Mouse (Mus musculus) intestine, embryonic 15.5 days (tissue): ENCODE measurements at regions not wholly inside any gene's neighbourhood (a gene's known extent, or its start where the extent isn't known, plus 50 kb on each side); places are given as distances from the start of the nearest gene placed in this dataset.

Source experiments
- ATAC-seq: fragments of 200-750 bp; cut with Nextera tagmentation; 2 replicates; pipeline ENCODE4 v1.8.0; 2017; ENCODE audit warnings: moderate TSS enrichment, moderate library complexity
- H3K27ac ChIP-seq: fragments of 300-500 bp; sonication (generic); 2 replicates; pipeline ENCODE4 v1.5.1; 2015; ENCODE audit warnings: mild to moderate bottlenecking, inconsistent platforms
- H3K27me3 ChIP-seq: fragments of 300-500 bp; sonication (generic); replicated peaks from 2 replicates; pipeline ENCODE4 v1.6.1; 2015; ENCODE audit warnings: inconsistent platforms
- H3K36me3 ChIP-seq: fragments of 300-500 bp; sonication (generic); 2 replicates; pipeline ENCODE4 v1.6.1; 2015; ENCODE audit warnings: inconsistent platforms
- H3K4me1 ChIP-seq: fragments of 300-500 bp; sonication (generic); replicated peaks from 2 replicates; pipeline ENCODE4 v1.6.1; 2015; ENCODE audit warnings: inconsistent platforms
- H3K4me2 ChIP-seq: fragments of 300-500 bp; sonication (generic); replicated peaks from 2 replicates; pipeline ENCODE4 v1.6.1; 2015; ENCODE audit warnings: mild to moderate bottlenecking, inconsistent platforms
- H3K4me3 ChIP-seq: fragments of 300-500 bp; sonication (generic); replicated peaks from 2 replicates; pipeline ENCODE4 v1.5.1; 2015; ENCODE audit warnings: inconsistent platforms
- H3K9ac ChIP-seq: fragments of 300-500 bp; sonication (generic); 2 replicates; pipeline ENCODE4 v1.6.1; 2015; ENCODE audit warnings: inconsistent platforms
- H3K9me3 ChIP-seq: fragments of 300-500 bp; sonication (generic); 2 replicates; pipeline ENCODE4 v1.6.1; 2016; ENCODE audit warnings: inconsistent platforms
- WGBS: fragments of 180-500 bp; shearing (Covaris S2); methylation state at CpG from one replicate; pipeline ENCODE4 v1.1.7; 2015; 5-methylcytosine and 5-hydroxymethylcytosine counted together

GRCm38 (mm10) chr13:59393231-59393938 lies 191.6 kb downstream of the Agtpbp1 start:
- Histone ChIP-seq H3K4me1 (no peaks in the 10 kb centered on the region), H3K27ac (no peak overlapping the region), H3K36me3 (no peaks in the 10 kb centered on the region), H3K4me3 (no peak overlapping the region), H3K4me2 (no peak overlapping the region), H3K9me3 (no peaks in the 10 kb centered on the region), H3K9ac (no peak overlapping the region), H3K27me3 (no peaks in the 10 kb centered on the region)
- ATAC-seq: no peak
- 78% methylated on average over 12 of the region's 12 CpGs for WGBS

GRCm38 (mm10) chr13:59392828-59393227 lies 192.2 kb downstream of the Agtpbp1 start:
- Histone ChIP-seq H3K9me3 (no peaks in the 10 kb centered on the region), H3K36me3 (no peaks in the 10 kb centered on the region), H3K4me1 (no peaks in the 10 kb centered on the region), H3K4me3 (no peak overlapping the region), H3K4me2 (no peak overlapping the region), H3K27me3 (no peaks in the 10 kb centered on the region), H3K9ac (no peak overlapping the region), H3K27ac (no peak overlapping the region)
- ATAC-seq: no peak
- WGBS: 81% methylated on average over 4 of the region's 4 CpGs

GRCm38 (mm10) chr13:59387627-59388325 lies 197.3 kb downstream of the Agtpbp1 start:
- Histone ChIP-seq H3K9ac (no peak overlapping the region), H3K4me3 (no peak overlapping the region), H3K36me3 (no peaks in the 10 kb centered on the region), H3K9me3 (no peaks in the 10 kb centered on the region), H3K27me3 (no peaks in the 10 kb centered on the region), H3K27ac (no peak overlapping the region), H3K4me1 (no peaks in the 10 kb centered on the region), H3K4me2 (no peak overlapping the region)
- WGBS: 66% methylated on average over 14 of the region's 14 CpGs
- ATAC-seq: no peak

- Histone ChIP-seq H3K27ac (no peak overlapping the region), H3K9me3 (no peaks in the 10 kb centered on the region), H3K4me1 (no peaks in the 10 kb centered on the region), H3K27me3 (no peaks in the 10 kb centered on the region), H3K9ac (no peak overlapping the region), H3K36me3 (no peaks in the 10 kb centered on the region), H3K4me2 (no peak overlapping the region), H3K4me3 (no peak overlapping the region)
- no peak for ATAC-seq
- WGBS: 81% methylated on average over 7 of the region's 7 CpGs
These were observed 198.0 kb downstream of the Agtpbp1 start for GRCm38 (mm10) chr13:59386935-59387540.

GRCm38 (mm10) chr13:59385824-59386223 lies 199.2 kb downstream of the Agtpbp1 start:
- Histone ChIP-seq H3K4me3 (no peak overlapping the region), H3K27me3 (no peaks in the 10 kb centered on the region), H3K27ac (no peak overlapping the region), H3K4me2 (no peak overlapping the region), H3K4me1 (no peaks in the 10 kb centered on the region), H3K36me3 (no peaks in the 10 kb centered on the region), H3K9me3 (no peaks in the 10 kb centered on the region), H3K9ac (no peak overlapping the region)
- 56% methylated on average over 6 of the region's 6 CpGs for WGBS
- no peak for ATAC-seq

- no peak overlapping the region for H3K27ac ChIP-seq
- no peaks in the 10 kb centered on the region for H3K9me3 ChIP-seq
- H3K4me3 ChIP-seq: no peak overlapping the region
- H3K4me1 ChIP-seq: no peaks in the 10 kb centered on the region
- H3K4me2 ChIP-seq: no peak overlapping the region
- ATAC-seq: no peak
- H3K36me3 ChIP-seq: no peaks in the 10 kb centered on the region
- H3K9ac ChIP-seq: no peak overlapping the region
- 89% methylated on average over 12 of the region's 12 CpGs for WGBS
- H3K27me3 ChIP-seq: no peaks in the 10 kb centered on the region
These were observed 214.7 kb downstream of the Agtpbp1 start for GRCm38 (mm10) chr13:59370141-59370816.

GRCm38 (mm10) chr13:59368550-59369449 lies 216.2 kb downstream of the Agtpbp1 start:
- no peaks in the 10 kb centered on the region for H3K27me3 ChIP-seq
- no peak overlapping the region for H3K27ac ChIP-seq
- H3K4me1 ChIP-seq: no peaks in the 10 kb centered on the region
- H3K9me3 ChIP-seq: no peaks in the 10 kb centered on the region
- no peak for ATAC-seq
- H3K4me2 ChIP-seq: no peak overlapping the region
- no peaks in the 10 kb centered on the region for H3K36me3 ChIP-seq
- H3K4me3 ChIP-seq: no peak overlapping the region
- H3K9ac ChIP-seq: no peak overlapping the region
- WGBS: 61% methylated on average over 13 of the region's 13 CpGs

GRCm38 (mm10) chr13:59365460-59365859 lies 219.6 kb downstream of the Agtpbp1 start:
- ATAC-seq: no peak
- H3K9me3 ChIP-seq: no peaks in the 10 kb centered on the region
- no peaks in the 10 kb centered on the region for H3K27me3 ChIP-seq
- no peak overlapping the region for H3K9ac ChIP-seq
- H3K4me2 ChIP-seq: no peak overlapping the region
- no peak overlapping the region for H3K4me3 ChIP-seq
- H3K36me3 ChIP-seq: no peaks in the 10 kb centered on the region
- no peak overlapping the region for H3K27ac ChIP-seq
- 36% methylated on average over 5 of the region's 5 CpGs for WGBS
- no peaks in the 10 kb centered on the region for H3K4me1 ChIP-seq

- no peaks in the 10 kb centered on the region for H3K27me3 ChIP-seq
- no peaks in the 10 kb centered on the region for H3K4me1 ChIP-seq
- H3K4me2 ChIP-seq: no peak overlapping the region
- no peaks in the 10 kb centered on the region for H3K9me3 ChIP-seq
- H3K27ac ChIP-seq: no peak overlapping the region
- WGBS: 76% methylated on average over 10 of the region's 10 CpGs
- no peak overlapping the region for H3K9ac ChIP-seq
- no peaks in the 10 kb centered on the region for H3K36me3 ChIP-seq
- no peak for ATAC-seq
- no peak overlapping the region for H3K4me3 ChIP-seq
These were observed 221.6 kb downstream of the Agtpbp1 start for GRCm38 (mm10) chr13:59363428-59363827.

DNA sequence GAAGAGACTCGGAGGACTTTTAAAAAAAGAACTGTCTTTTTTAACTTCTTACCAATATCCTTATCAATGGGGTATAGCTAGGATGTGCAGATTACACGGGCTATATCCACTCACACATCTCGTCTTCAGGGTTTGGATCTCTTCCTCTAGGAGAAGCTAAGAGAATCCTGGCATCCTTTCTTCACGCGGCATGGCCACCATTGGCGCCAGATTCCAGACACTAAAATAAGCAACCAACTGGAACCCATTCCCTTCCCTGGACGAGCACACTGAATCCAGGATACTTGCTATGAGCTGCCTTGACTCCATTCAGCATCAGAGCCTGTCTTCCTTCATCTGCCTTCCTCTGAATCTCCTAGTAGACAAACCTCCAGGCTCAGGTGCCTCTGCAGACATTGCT lies 223.7 kb downstream of the Agtpbp1 start:
- Histone ChIP-seq H3K36me3 (no peaks in the 10 kb centered on the region), H3K4me2 (no peak overlapping the region), H3K4me1 (no peaks in the 10 kb centered on the region), H3K9ac (no peak overlapping the region), H3K9me3 (no peaks in the 10 kb centered on the region), H3K27ac (no peak overlapping the region), H3K27me3 (no peaks in the 10 kb centered on the region), H3K4me3 (no peak overlapping the region)
- no peak for ATAC-seq
- 85% methylated on average over 7 of the region's 7 CpGs for WGBS

GRCm38 (mm10) chr13:59360026-59360425 lies 225.0 kb downstream of the Agtpbp1 start:
- Histone ChIP-seq H3K4me1 (no peaks in the 10 kb centered on the region), H3K9ac (no peak overlapping the region), H3K4me3 (no peak overlapping the region), H3K27ac (no peak overlapping the region), H3K9me3 (no peaks in the 10 kb centered on the region), H3K4me2 (no peak overlapping the region), H3K27me3 (no peaks in the 10 kb centered on the region), H3K36me3 (no peaks in the 10 kb centered on the region)
- 74% methylated on average over 3 of the region's 3 CpGs for WGBS
- ATAC-seq: no peak

GRCm38 (mm10) chr13:59358421-59358820 lies 226.6 kb downstream of the Agtpbp1 start:
- Histone ChIP-seq H3K27ac (no peak overlapping the region), H3K9me3 (no peaks in the 10 kb centered on the region)
- 79% methylated on average over 3 of the region's 3 CpGs for WGBS

More at GRCm38 (mm10) chr13:59358421-59358820, 226.6 kb downstream of the Agtpbp1 start:
- H3K9ac ChIP-seq: no peak overlapping the region
- H3K36me3 ChIP-seq: no peaks in the 10 kb centered on the region
- no peak overlapping the region for H3K4me2 ChIP-seq
- no peak for ATAC-seq
- no peaks in the 10 kb centered on the region for H3K4me1 ChIP-seq
- no peak overlapping the region for H3K4me3 ChIP-seq
- H3K27me3 ChIP-seq: no peaks in the 10 kb centered on the region
